Mouse (Mus musculus) small intestine, adult 2 months (tissue): ENCODE results near the gene Ptpn13. TPM values are rescaled to one million over a fixed set of nuclear protein-coding genes. Genes with fewer than 3 reads are reported as not detected.

Experiments used
- H3K27ac ChIP-seq: fragments of 200-500 bp; 2 replicates; pipeline ENCODE4 v1.5.1; 2012; ENCODE audit warnings: low read depth, low read length, control low read depth, inconsistent platforms; ENCODE audit not compliant: insufficient read depth
- H3K27me3 ChIP-seq: fragments of 200-500 bp; 2 replicates; pipeline ENCODE4 v1.6.1; 2012; ENCODE audit warnings: mild to moderate bottlenecking, moderate library complexity, low read length, inconsistent platforms; ENCODE audit not compliant: control insufficient read depth, insufficient read depth
- H3K36me3 ChIP-seq: fragments of 200-500 bp; 2 replicates; pipeline ENCODE4 v1.6.1; 2012; ENCODE audit warnings: mild to moderate bottlenecking, low read length, control low read depth, inconsistent platforms; ENCODE audit not compliant: control insufficient read depth, insufficient read depth
- H3K4me1 ChIP-seq: fragments of 200-500 bp; 2 replicates; pipeline ENCODE4 v1.6.1; 2012; ENCODE audit warnings: low read length, inconsistent platforms, mixed read lengths; ENCODE audit not compliant: control insufficient read depth, insufficient read depth, insufficient read length
- H3K4me3 ChIP-seq: fragments of 200-500 bp; 2 replicates; pipeline ENCODE4 v1.5.1; 2012; ENCODE audit warnings: low read depth, mild to moderate bottlenecking, control low read depth, inconsistent platforms, low read length, moderate library complexity
- CTCF ChIP-seq: fragments of 200-500 bp; IDR thresholded peaks from 2 replicates; pipeline ENCODE4 v1.5.1; 2012; ENCODE audit warnings: low read depth, mild to moderate bottlenecking, control low read depth, inconsistent platforms, low read length, moderate library complexity, mixed read lengths; ENCODE audit not compliant: insufficient replicate concordance, insufficient read length; ENCODE audit errors: extremely low read depth
- POLR2A ChIP-seq: fragments of 200-500 bp; IDR thresholded peaks from 2 replicates; pipeline ENCODE4 v1.6.1; 2012; ENCODE audit warnings: low read depth, mild to moderate bottlenecking, control low read depth, inconsistent platforms, low read length, moderate library complexity
- WGBS: fragments of 180-500 bp; shearing (Covaris S2); methylation state at CpG from one replicate; pipeline ENCODE4 v1.1.7; 2018; 5-methylcytosine and 5-hydroxymethylcytosine counted together
- polyA plus RNA-seq: library from polyadenylated mRNA; depleted of rRNA; stranded (reverse); fragments of >200 nt; gene quantifications from 2 replicates; pipeline ENCODE4 v1.2.3, GENCODE M21; 2012

The Ptpn13 gene
- polyA plus RNA-seq, 1 experiment: 1.2 TPM

- Histone ChIP-seq H3K36me3 (no peaks in the 10 kb centered on the region), H3K27ac (no peak overlapping the region), H3K4me1 (no peaks in the 10 kb centered on the region), H3K27me3 (no peaks in the 10 kb centered on the region), H3K4me3 (no peak overlapping the region)
- no peak for TF ChIP-seq CTCF
- no peak for TF ChIP-seq POLR2A
- 65% methylated on average over 8 of the region's 8 CpGs for WGBS
These were observed 34.1 kb downstream of the Ptpn13 start for GRCm38 (mm10) chr5:103458959-103459675.

GRCm38 (mm10) chr5:103460903-103461302, 35.9 kb downstream of the Ptpn13 start:
- H3K36me3 ChIP-seq: no peaks in the 10 kb centered on the region
- no peak overlapping the region for H3K27ac ChIP-seq
- 32% methylated on average over 6 of the region's 6 CpGs for WGBS
- no peaks in the 10 kb centered on the region for H3K27me3 ChIP-seq
- TF ChIP-seq CTCF (no peak), POLR2A (no peak)
- H3K4me1 ChIP-seq: no peaks in the 10 kb centered on the region
- no peak overlapping the region for H3K4me3 ChIP-seq

- Histone ChIP-seq H3K4me1 (no peaks in the 10 kb centered on the region), H3K27ac (no peak overlapping the region), H3K36me3 (no peaks in the 10 kb centered on the region), H3K27me3 (no peaks in the 10 kb centered on the region), H3K4me3 (no peak overlapping the region)
- 76% methylated on average over 10 of the region's 10 CpGs for WGBS
- no peak for TF ChIP-seq CTCF
- no peak for TF ChIP-seq POLR2A
These were observed 38.7 kb downstream of the Ptpn13 start for GRCm38 (mm10) chr5:103463661-103464219.

- no peaks in the 10 kb centered on the region for H3K4me1 ChIP-seq
- WGBS: 63% methylated on average over 4 of the region's 4 CpGs
- H3K27me3 ChIP-seq: no peaks in the 10 kb centered on the region
- H3K36me3 ChIP-seq: no peaks in the 10 kb centered on the region
- TF ChIP-seq CTCF (no peak), POLR2A (no peak)
- no peak overlapping the region for H3K27ac ChIP-seq
- H3K4me3 ChIP-seq: no peak overlapping the region
These were observed 39.3 kb downstream of the Ptpn13 start for GRCm38 (mm10) chr5:103464329-103464728.

GRCm38 (mm10) chr5:103464771-103465170, 39.8 kb downstream of the Ptpn13 start:
- Histone ChIP-seq H3K27ac (no peak overlapping the region), H3K36me3 (no peaks in the 10 kb centered on the region), H3K4me3 (no peak overlapping the region), H3K4me1 (no peaks in the 10 kb centered on the region), H3K27me3 (no peaks in the 10 kb centered on the region)
- no peak for TF ChIP-seq CTCF
- no peak for TF ChIP-seq POLR2A
- WGBS: 40% methylated on average over 10 of the region's 10 CpGs

- Histone ChIP-seq H3K27me3 (no peaks in the 10 kb centered on the region), H3K36me3 (no peaks in the 10 kb centered on the region), H3K4me1 (no peaks in the 10 kb centered on the region), H3K4me3 (no peak overlapping the region), H3K27ac (no peak overlapping the region)
- WGBS: 67% methylated on average over 5 of the region's 5 CpGs
- no peak for TF ChIP-seq CTCF
- no peak for TF ChIP-seq POLR2A
These were observed 47.7 kb downstream of the Ptpn13 start for GRCm38 (mm10) chr5:103472670-103473069.

GRCm38 (mm10) chr5:103473467-103474096, 48.6 kb downstream of the Ptpn13 start:
- Histone ChIP-seq H3K36me3 (no peaks in the 10 kb centered on the region), H3K4me3 (no peak overlapping the region), H3K4me1 (no peaks in the 10 kb centered on the region), H3K27me3 (no peaks in the 10 kb centered on the region), H3K27ac (no peak overlapping the region)
- TF ChIP-seq CTCF (no peak), POLR2A (no peak)
- WGBS: 80% methylated on average over 11 of the region's 11 CpGs
